Mouse (Mus musculus): ENCODE measurements around the gene Zfp626. TPM values are rescaled to one million over a fixed set of nuclear protein-coding genes. Genes with fewer than 3 reads are reported as not detected.
A peak's percentile ranks its signal among the peaks of the same experiment; 100 is the strongest.

Zfp626 gene
- total and polyA plus RNA-seq, 3 experiments, result 3.2 to 4.0 TPM; not detected in 1

GRCm38 (mm10) chr7:27837896-27838295, 30.9 kb downstream of the Zfp626 start:
- peaks cover 0 to 3% of the 10 kb centered on the region in 2 experiments; a peak in 2 of 4 replicates for H3K36me3 ChIP-seq (ENCODE audit: control insufficient read depth in 1 of 2, insufficient read depth in 2 of 2, low read length in 2 of 2)
- H3K27me3 ChIP-seq (ENCODE audit: control insufficient read depth in 1 of 2, insufficient read depth in 2 of 2, low read length in 2 of 2), result no peaks in the 10 kb centered on the region
- peak; percentile 50 for DNase-seq (ENCODE audit: low read depth, low spot score)
- peak overlapping the region; percentile 74 to 95 for H3K4me3 ChIP-seq (ENCODE audit: control insufficient read depth in 1 of 2, insufficient read depth in 1 of 2, low read depth in 2 of 2, low read length in 2 of 2)
- H3K9me3 ChIP-seq (replicated peaks; ENCODE audit: insufficient read depth, low read length), result no peaks in the 10 kb centered on the region
- no peaks in the 10 kb centered on the region; the same call in 1 of the 2 replicates for H3K79me2 ChIP-seq (ENCODE audit: control insufficient read depth, insufficient read depth, low read length, poor library complexity)
- peaks cover 3 to 6% of the 10 kb centered on the region in 2 experiments; a peak in 3 of 4 replicates for H3K4me1 ChIP-seq (ENCODE audit: control insufficient read depth in 1 of 2, insufficient read depth in 2 of 2, low read length in 2 of 2)
- peak overlapping the region; percentile 84 for H3K9ac ChIP-seq (ENCODE audit: control insufficient read depth, low read depth, low read length, poor library complexity, severe bottlenecking)
- TF ChIP-seq ZKSCAN1 (IDR thresholded peaks at IDR 0.05; ENCODE audit: low read depth, low read length), result no peak
- TF ChIP-seq E2F4 (IDR thresholded peaks at IDR 0.05; ENCODE audit: borderline replicate concordance, low read depth, low read length), result 0 out of 2 replicates have a peak, but pooled peaks have one; percentile 25
- no peak for TF ChIP-seq MEF2A (IDR thresholded peaks at IDR 0.05; ENCODE audit: extremely low read depth, insufficient replicate concordance, low read depth, low read length, poor library complexity, severe bottlenecking)
- H3K27ac ChIP-seq (ENCODE audit: control insufficient read depth, low read depth, low read length), result peak overlapping the region; percentile 81

- peak; percentile 94 for DNase-seq (ENCODE audit: low read depth, low spot score)
- peak within 1 kb of the TSS; percentile 81 for H3K27ac ChIP-seq (ENCODE audit: control insufficient read depth, low read depth, low read length)
- TF ChIP-seq ZMIZ1 (IDR thresholded peaks at IDR 0.05; ENCODE audit: low read depth, low read length) (peak; percentile 76), POLR2A (IDR thresholded peaks at IDR 0.05; ENCODE audit: control insufficient read depth in 1 of 2, insufficient read depth in 1 of 2, low read depth in 1 of 2, low read length in 2 of 2, poor library complexity in 1 of 2) (peak in 1 of 2 experiments; percentile 83; a peak in 2 of 4 replicates), MXI1 (IDR thresholded peaks at IDR 0.05; ENCODE audit: low read depth, low read length) (peak; percentile 98), MAFK (IDR thresholded peaks at IDR 0.05; ENCODE audit: borderline replicate concordance, low read depth, low read length) (no peak), USF1 (IDR thresholded peaks at IDR 0.05; ENCODE audit: low read depth, low read length) (peak; percentile 92), MAZ (IDR thresholded peaks at IDR 0.05; ENCODE audit: low read depth, low read length) (0 out of 2 replicates have a peak, but pooled peaks have one; percentile 21), CHD2 (IDR thresholded peaks at IDR 0.05; ENCODE audit: low read length) (no peak), KAT2A (conservative IDR thresholded peaks at IDR 0.05; ENCODE audit: low read depth, low read length) (no peak), MYC (IDR thresholded peaks at IDR 0.05; ENCODE audit: low read depth, low read length) (peak; percentile 72; the same call in 1 of the 2 replicates), ZKSCAN1 (IDR thresholded peaks at IDR 0.05; ENCODE audit: low read depth, low read length) (no peak), ELF1 (IDR thresholded peaks at IDR 0.05; ENCODE audit: low read depth, low read length) (peak; percentile 87), SIN3A (IDR thresholded peaks at IDR 0.05; ENCODE audit: low read length) (peak; percentile 76; the same call in 1 of the 2 replicates), GATA1 (IDR thresholded peaks at IDR 0.05; ENCODE audit: low read depth, low read length) (no peak), TBP (IDR thresholded peaks at IDR 0.05; ENCODE audit: low read depth, low read length) (peak; percentile 94), ZNF384 (IDR thresholded peaks at IDR 0.05; ENCODE audit: low read depth, low read length) (no peak), E2F4 (IDR thresholded peaks at IDR 0.05; ENCODE audit: borderline replicate concordance, low read depth, low read length) (no peak), MAX (IDR thresholded peaks at IDR 0.05; ENCODE audit: low read length) (peak; percentile 87), CTCF (IDR thresholded peaks at IDR 0.05 in 2 of 3, conservative IDR thresholded peaks at IDR 0.05 in 1 of 3; ENCODE audit: control insufficient read depth in 1 of 3, insufficient read depth in 1 of 3, low read depth in 2 of 3, low read length in 3 of 3, poor library complexity in 1 of 3, severe bottlenecking in 1 of 3) (no peak), NRF1 (IDR thresholded peaks at IDR 0.05; ENCODE audit: insufficient read depth, low read depth, low read length, poor library complexity, severe bottlenecking) (no peak), JUND (IDR thresholded peaks at IDR 0.05; ENCODE audit: low read depth, low read length) (no peak), POLR2AphosphoS2 (IDR thresholded peaks at IDR 0.05; ENCODE audit: low read length) (peak; percentile 50; the same call in 1 of the 2 replicates), USF2 (IDR thresholded peaks at IDR 0.05; ENCODE audit: borderline replicate concordance in 1 of 2, insufficient read depth in 1 of 2, low read depth in 1 of 2, low read length in 2 of 2) (peak in 1 of 2 experiments; percentile 61; a peak in 1 of 4 replicates), RAD21 (IDR thresholded peaks at IDR 0.05; ENCODE audit: low read depth, low read length) (no peak), HCFC1 (IDR thresholded peaks at IDR 0.05; ENCODE audit: low read depth, low read length) (peak; percentile 87), TCF12 (IDR thresholded peaks at IDR 0.05; ENCODE audit: low read depth, low read length) (0 out of 2 replicates have a peak, but pooled peaks have one; percentile 27), GABPA (IDR thresholded peaks at IDR 0.05; ENCODE audit: low read depth, low read length) (no peak), ETS1 (IDR thresholded peaks at IDR 0.05; ENCODE audit: low read depth, low read length) (no peak)
These were observed 31.6 kb downstream of the Zfp626 start, which contains the start of gene Zfp59 for GRCm38 (mm10) chr7:27838323-27839249. Gene Zfp59, plus strand, starts transcription at chr7:27838607.

More at GRCm38 (mm10) chr7:27838323-27839249, 31.6 kb downstream of the Zfp626 start, which contains the start of gene Zfp59:
- H3K4me1 ChIP-seq (ENCODE audit: control insufficient read depth in 1 of 2, insufficient read depth in 2 of 2, low read length in 2 of 2), result peaks cover 3 to 6% of the 10 kb centered on the region in 2 experiments; a peak in 3 of 4 replicates
- H3K27me3 ChIP-seq (ENCODE audit: control insufficient read depth in 1 of 2, insufficient read depth in 2 of 2, low read length in 2 of 2), result no peaks in the 10 kb centered on the region
- no peaks in the 10 kb centered on the region for H3K9me3 ChIP-seq (replicated peaks; ENCODE audit: insufficient read depth, low read length)
- H3K9ac ChIP-seq (ENCODE audit: control insufficient read depth, low read depth, low read length, poor library complexity, severe bottlenecking), result peak within 1 kb of the TSS; percentile 84
- peaks cover 0 to 3% of the 10 kb centered on the region in 2 experiments; a peak in 2 of 4 replicates for H3K36me3 ChIP-seq (ENCODE audit: control insufficient read depth in 1 of 2, insufficient read depth in 2 of 2, low read length in 2 of 2)
- H3K79me2 ChIP-seq (ENCODE audit: control insufficient read depth, insufficient read depth, low read length, poor library complexity), result no peaks in the 10 kb centered on the region; the same call in 1 of the 2 replicates
- peak within 1 kb of the TSS; percentile 74 to 95 for H3K4me3 ChIP-seq (ENCODE audit: control insufficient read depth in 1 of 2, insufficient read depth in 1 of 2, low read depth in 2 of 2, low read length in 2 of 2)

Measured in MEL (cell line).